Mouse (Mus musculus): ENCODE results near the gene Olfr1480. TPM values are rescaled to one million over a fixed set of nuclear protein-coding genes. Genes with fewer than 3 reads are reported as not detected.

Olfr1480 gene
- not detected in 2 replicates for polyA plus RNA-seq (2016; fragmentation: Nextera tagmentation; extraction: Ambion mirVana)

DNA sequence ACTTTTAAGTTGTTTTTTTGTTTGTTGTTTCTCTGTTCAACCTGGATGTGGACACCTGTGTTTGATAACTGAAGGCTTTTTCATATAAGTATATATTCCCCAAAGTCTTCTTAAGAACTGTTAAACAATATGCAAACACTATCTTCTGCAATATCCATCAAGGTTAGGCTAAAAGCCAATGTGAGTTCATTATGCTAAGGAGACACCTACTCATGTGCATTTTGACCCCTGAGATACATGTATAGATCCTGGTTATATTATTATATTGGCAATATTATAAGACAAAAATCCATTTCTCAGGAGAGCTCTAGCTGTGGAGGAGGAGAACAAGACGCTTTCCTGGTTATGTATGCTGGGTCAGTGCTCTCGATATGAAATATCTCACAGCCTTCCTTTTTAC lies at the start of gene Olfr1480:
Gene Olfr1480 (plus strand): TSS at position 301 of the 400 bp plus-strand sequence.
- H3K4me1 ChIP-seq, result no peaks in the 10 kb centered on the region
- no peak within 1 kb of the TSS for H3K27ac ChIP-seq
- no peak within 1 kb of the TSS for H3K4me2 ChIP-seq (replicated peaks)
- ATAC-seq (ENCODE audit: low FRiP score, low read depth), result no peak
- WGBS, result 78% methylated on average over 2 of the region's 2 CpGs
- no peaks in the 10 kb centered on the region for H3K36me3 ChIP-seq
- H3K9ac ChIP-seq, result no peak within 1 kb of the TSS
- no peak within 1 kb of the TSS for H3K4me3 ChIP-seq
- H3K9me3 ChIP-seq, result peaks cover 17% of the 10 kb centered on the region
- H3K27me3 ChIP-seq (replicated peaks), result no peaks in the 10 kb centered on the region

DNA sequence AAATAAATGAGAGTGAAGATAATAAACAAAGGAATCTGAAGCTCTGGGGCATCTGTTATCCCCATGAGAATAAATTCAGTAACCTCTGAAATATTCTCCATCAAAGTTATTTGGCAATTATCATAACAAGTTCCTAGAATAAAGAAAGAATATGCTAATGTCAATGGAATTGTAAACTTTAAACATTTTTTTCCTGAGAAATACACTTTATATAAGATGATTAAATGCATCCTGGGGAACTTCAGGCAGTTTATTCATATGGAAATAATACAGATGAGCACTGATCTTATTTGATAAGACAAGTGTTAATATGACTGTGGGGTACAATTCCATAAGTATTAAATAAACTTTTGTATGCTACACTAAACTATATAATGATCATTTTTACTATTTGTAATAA lies 47.6 kb upstream of the Olfr1480 start, which contains the start of gene Olfr1475:
Gene Olfr1475 (minus strand): TSS at position 101 of the 400 bp plus-strand sequence.
- H3K36me3 ChIP-seq, result no peaks in the 10 kb centered on the region
- H3K4me2 ChIP-seq (replicated peaks), result no peak within 1 kb of the TSS
- no peaks in the 10 kb centered on the region for H3K9me3 ChIP-seq
- no peak within 1 kb of the TSS for H3K4me3 ChIP-seq
- no peak within 1 kb of the TSS for H3K27ac ChIP-seq
- ATAC-seq (ENCODE audit: low FRiP score, low read depth), result no peak
- H3K9ac ChIP-seq, result no peak within 1 kb of the TSS
- H3K4me1 ChIP-seq, result no peaks in the 10 kb centered on the region
- no peaks in the 10 kb centered on the region for H3K27me3 ChIP-seq (replicated peaks)

DNA sequence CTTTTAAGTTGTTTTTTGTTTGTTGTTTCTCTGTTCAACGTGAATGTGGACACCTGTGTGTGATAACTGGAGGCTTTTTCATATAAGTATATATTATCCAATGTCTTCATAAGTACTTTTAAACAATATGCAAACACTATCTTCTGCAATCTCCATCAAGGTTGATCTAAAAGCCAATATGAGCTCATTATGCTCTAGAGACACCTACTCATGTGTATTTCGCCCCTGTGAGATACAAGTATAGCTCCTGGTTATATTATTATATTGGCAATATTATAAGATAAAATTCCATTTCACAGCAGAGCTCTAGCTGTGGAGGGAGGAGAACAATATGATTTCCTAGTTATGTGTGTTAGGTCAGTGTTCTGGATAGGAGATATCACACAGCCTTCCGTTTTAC lies 27.5 kb upstream of the Olfr1480 start, which contains the start of gene Olfr1477:
Gene Olfr1477 (plus strand): TSS at position 301 of the 400 bp plus-strand sequence.
- Histone ChIP-seq H3K4me3 (no peak within 1 kb of the TSS), H3K4me1 (no peaks in the 10 kb centered on the region), H3K27ac (no peak within 1 kb of the TSS), H3K4me2 (replicated peaks) (no peak within 1 kb of the TSS), H3K9ac (no peak within 1 kb of the TSS), H3K9me3 (peaks cover 16% of the 10 kb centered on the region), H3K36me3 (no peaks in the 10 kb centered on the region), H3K27me3 (replicated peaks) (no peaks in the 10 kb centered on the region)
- ATAC-seq (ENCODE audit: low FRiP score, low read depth), result no peak
- WGBS, result 79% methylated on average over 3 of the region's 3 CpGs

Other genes starting within 250 kb of the Olfr1480 start
- not detected in 2 replicates for gene Olfr1465, start 212.4 kb upstream of the Olfr1480 start, polyA plus RNA-seq (2016; fragmentation: Nextera tagmentation; extraction: Ambion mirVana)
- not detected in 2 replicates for gene Olfr1466, start 189.1 kb upstream of the Olfr1480 start, polyA plus RNA-seq (2016; fragmentation: Nextera tagmentation; extraction: Ambion mirVana)
- not detected in 2 replicates for gene Olfr1467, start 165.7 kb upstream of the Olfr1480 start, polyA plus RNA-seq (2016; fragmentation: Nextera tagmentation; extraction: Ambion mirVana)
- not detected in 2 replicates for gene Olfr1469, start 120.1 kb upstream of the Olfr1480 start, polyA plus RNA-seq (2016; fragmentation: Nextera tagmentation; extraction: Ambion mirVana)
- not detected in 2 replicates for gene Olfr1471, start 84.5 kb upstream of the Olfr1480 start, polyA plus RNA-seq (2016; fragmentation: Nextera tagmentation; extraction: Ambion mirVana)
- gene Olfr1472, start 71.8 kb upstream of the Olfr1480 start, polyA plus RNA-seq (2016; fragmentation: Nextera tagmentation; extraction: Ambion mirVana), result not detected in 2 replicates
- not detected in 2 replicates for gene Olfr1474, start 58.3 kb upstream of the Olfr1480 start, polyA plus RNA-seq (2016; fragmentation: Nextera tagmentation; extraction: Ambion mirVana)
- not detected in 2 replicates for gene Olfr1475, start 47.7 kb upstream of the Olfr1480 start, polyA plus RNA-seq (2016; fragmentation: Nextera tagmentation; extraction: Ambion mirVana)
- not detected in 2 replicates for gene Olfr1477, start 27.4 kb upstream of the Olfr1480 start, polyA plus RNA-seq (2016; fragmentation: Nextera tagmentation; extraction: Ambion mirVana)
- not detected in 2 replicates for gene Olfr1484, start 55.6 kb downstream of the Olfr1480 start, polyA plus RNA-seq (2016; fragmentation: Nextera tagmentation; extraction: Ambion mirVana)
- gene Olfr1487, start 89.5 kb downstream of the Olfr1480 start, polyA plus RNA-seq (2016; fragmentation: Nextera tagmentation; extraction: Ambion mirVana), result not detected in 2 replicates
- gene Olfr1489, start 103.7 kb downstream of the Olfr1480 start, polyA plus RNA-seq (2016; fragmentation: Nextera tagmentation; extraction: Ambion mirVana), result not detected in 2 replicates
- gene Olfr1490, start 123.2 kb downstream of the Olfr1480 start, polyA plus RNA-seq (2016; fragmentation: Nextera tagmentation; extraction: Ambion mirVana), result not detected in 2 replicates
- not detected in 2 replicates for gene Olfr1491, start 169.4 kb downstream of the Olfr1480 start, polyA plus RNA-seq (2016; fragmentation: Nextera tagmentation; extraction: Ambion mirVana)
- gene Olfr1493-ps1, start 195.4 kb downstream of the Olfr1480 start, polyA plus RNA-seq (2016; fragmentation: Nextera tagmentation; extraction: Ambion mirVana), result not detected in 2 replicates
- not detected in 2 replicates for gene Olfr1494, start 211.8 kb downstream of the Olfr1480 start, polyA plus RNA-seq (2016; fragmentation: Nextera tagmentation; extraction: Ambion mirVana)
- gene Olfr1495, start 236.7 kb downstream of the Olfr1480 start, polyA plus RNA-seq (2016; fragmentation: Nextera tagmentation; extraction: Ambion mirVana), result not detected in 2 replicates
- gene Olfr1496, start 250.0 kb downstream of the Olfr1480 start, polyA plus RNA-seq (2016; fragmentation: Nextera tagmentation; extraction: Ambion mirVana), result not detected in 2 replicates

Data from neural tube, embryonic 12.5 days (tissue).